In the genomic region with DNA sequence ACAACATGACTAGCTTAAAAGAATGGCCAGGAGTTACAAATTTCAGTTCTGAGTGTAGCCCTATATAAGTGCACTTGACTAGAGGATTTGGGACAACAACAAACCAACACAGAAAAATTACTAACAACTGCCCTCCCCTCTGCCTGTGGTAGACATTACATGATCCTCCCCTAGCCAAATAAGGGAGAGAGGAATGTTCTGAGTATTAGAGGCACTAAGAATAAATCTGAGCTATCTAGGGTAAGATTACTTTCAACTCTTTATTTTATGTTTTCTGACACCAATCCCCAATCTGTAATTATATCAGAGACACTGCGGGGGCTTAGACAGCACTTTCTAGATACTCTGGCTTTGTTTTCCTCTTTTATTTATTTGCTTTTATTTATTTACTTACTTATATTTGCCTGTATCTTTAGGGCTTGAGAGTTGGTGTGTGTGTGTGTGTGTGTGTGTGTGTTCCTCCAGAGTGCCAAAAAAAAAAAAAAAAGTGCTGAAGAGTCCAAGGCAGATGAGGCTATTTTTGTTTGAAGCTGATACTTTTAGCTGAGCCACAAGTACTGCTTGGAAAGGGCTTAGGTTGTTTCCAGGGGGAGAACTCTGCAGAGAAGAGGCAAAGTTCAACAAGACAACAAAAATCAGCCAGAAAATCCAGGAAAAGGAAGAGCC, we compare ENCODE assay signal across 23 mouse cellular contexts. TPM values are rescaled to one million over a fixed set of nuclear protein-coding genes. Genes with fewer than 3 reads are reported as not detected.
DNase-seq lines count a peak whose midpoint lies in the region; ATAC-seq and TF ChIP-seq lines count a peak whose summit lies in the region.
"Had no signal": no experiment of that assay in that cellular context is flagged by ENCODE, and none has a peak within 500 bp of the region (broad histone marks: within the 10 kb centered on the region; RNA-seq: fewer than 3 reads in every experiment).

No protein-coding gene starts in this region.

- TF ChIP-seq CTCF in gastrocnemius, adult 2 months (IDR thresholded peaks at IDR 0.05): no peak

- peak overlapping the region; percentile 78 for H3K4me3 ChIP-seq in gastrocnemius, adult 2 months
- no peak overlapping the region for H3K4me3 ChIP-seq in midbrain, embryonic 16.5 days (ENCODE audit: low read depth, low read length)
- H3K4me3 ChIP-seq in midbrain, embryonic 14.5 days (replicated peaks; ENCODE audit: low read depth, low read length): no peak overlapping the region
- H3K4me3 ChIP-seq in heart, embryonic 15.5 days: peak overlapping the region; percentile 53
- H3K4me3 ChIP-seq: forebrain, embryonic 10.5 days; hindbrain, embryonic 12.5 days; midbrain, embryonic 13.5 days; neural tube, embryonic 15.5 days; stomach, embryonic 15.5 days had no signal

- H3K4me2 ChIP-seq in midbrain, embryonic 16.5 days (ENCODE audit: low read length): no peak overlapping the region
- H3K4me2 ChIP-seq in midbrain, embryonic 14.5 days (ENCODE audit: low read length): no peak overlapping the region
- peak overlapping the region; percentile 27; the same call in 1 of the 2 replicates for H3K4me2 ChIP-seq in heart, embryonic 15.5 days
- H3K4me2 ChIP-seq: hindbrain, embryonic 12.5 days; midbrain, embryonic 13.5 days; neural tube, embryonic 15.5 days; stomach, embryonic 15.5 days had no signal

- no peak for DNase-seq in gastrocnemius, adult 2 months
- no peak for DNase-seq in gastrocnemius, postnatal 36 days
- no peak for DNase-seq in midbrain, embryonic 14.5 days
- DNase-seq in yolk sac, embryonic 10.5 days (ENCODE audit: low spot score): no peak
- DNase-seq in left cerebral cortex, postnatal 14 days (ENCODE audit: low spot score in 2 of 2): no peak
- DNase-seq: adrenal gland, postnatal 36 days; B cell, adult 2 months; cerebellum, adult 2 months; kidney, adult 18-20 months; kidney, postnatal 10 days; liver; right cerebral cortex, postnatal 14 days; thymus, adult 18-20 months had no signal

- peak; percentile 28; the same call in 1 of the 2 replicates for ATAC-seq in midbrain, embryonic 16.5 days
- ATAC-seq in midbrain, embryonic 14.5 days (ENCODE audit: low FRiP score, low TSS enrichment): no peak
- ATAC-seq in heart, embryonic 15.5 days (replicated peaks; ENCODE audit: insufficient number of reproducible peaks, insufficient read depth, low FRiP score, low read depth): peak; percentile 82
- ATAC-seq: lung, postnatal 0 days; midbrain, embryonic 13.5 days had no signal

- no peak overlapping the region for H3K9ac ChIP-seq in midbrain, embryonic 16.5 days (ENCODE audit: low read depth, low read length)
- H3K9ac ChIP-seq in midbrain, embryonic 14.5 days (replicated peaks; ENCODE audit: low read length): no peak overlapping the region
- H3K9ac ChIP-seq in heart, embryonic 15.5 days: peak overlapping the region; percentile 30
- H3K9ac ChIP-seq: hindbrain, embryonic 12.5 days; midbrain, embryonic 13.5 days; neural tube, embryonic 15.5 days; stomach, embryonic 15.5 days had no signal

- H3K27ac ChIP-seq in gastrocnemius, adult 2 months: peak overlapping the region; percentile 95
- H3K27ac ChIP-seq in midbrain, embryonic 16.5 days (ENCODE audit: low read length): no peak overlapping the region
- no peak overlapping the region for H3K27ac ChIP-seq in midbrain, embryonic 14.5 days (replicated peaks; ENCODE audit: low read depth, low read length)
- H3K27ac ChIP-seq in heart, embryonic 15.5 days: peak overlapping the region; percentile 89
- H3K27ac ChIP-seq: forebrain, embryonic 10.5 days; hindbrain, embryonic 12.5 days; midbrain, embryonic 13.5 days; neural tube, embryonic 15.5 days; stomach, embryonic 15.5 days had no signal

- H3K36me3 ChIP-seq in midbrain, embryonic 16.5 days (ENCODE audit: control insufficient read depth, insufficient read depth, low read length): no peaks in the 10 kb centered on the region
- no peaks in the 10 kb centered on the region for H3K36me3 ChIP-seq in midbrain, embryonic 14.5 days (ENCODE audit: control insufficient read depth, insufficient read depth, low read length)
- no peaks in the 10 kb centered on the region for H3K36me3 ChIP-seq in heart, embryonic 15.5 days
- H3K36me3 ChIP-seq: forebrain, embryonic 10.5 days; hindbrain, embryonic 12.5 days; midbrain, embryonic 13.5 days; neural tube, embryonic 15.5 days; stomach, embryonic 15.5 days had no signal

- no peaks in the 10 kb centered on the region for H3K9me3 ChIP-seq in midbrain, embryonic 16.5 days (replicated peaks; ENCODE audit: control insufficient read depth, low read length, poor library complexity, severe bottlenecking)
- no peaks in the 10 kb centered on the region for H3K9me3 ChIP-seq in midbrain, embryonic 14.5 days (ENCODE audit: control insufficient read depth, low read length)
- H3K9me3 ChIP-seq in heart, embryonic 15.5 days (replicated peaks): no peaks in the 10 kb centered on the region
- H3K9me3 ChIP-seq: forebrain, embryonic 10.5 days; hindbrain, embryonic 12.5 days; midbrain, embryonic 13.5 days; neural tube, embryonic 15.5 days; stomach, embryonic 15.5 days had no signal

- H3K27me3 ChIP-seq in midbrain, embryonic 16.5 days (ENCODE audit: control insufficient read depth, insufficient read depth, low read depth, low read length): no peaks in the 10 kb centered on the region
- H3K27me3 ChIP-seq in midbrain, embryonic 14.5 days (ENCODE audit: control insufficient read depth, insufficient read depth, low read length): no peaks in the 10 kb centered on the region
- no peaks in the 10 kb centered on the region for H3K27me3 ChIP-seq in heart, embryonic 15.5 days
- H3K27me3 ChIP-seq: hindbrain, embryonic 12.5 days; midbrain, embryonic 13.5 days; neural tube, embryonic 15.5 days; stomach, embryonic 15.5 days had no signal

- 91% methylated on average over 1 of the region's 1 CpGs for WGBS in midbrain, embryonic 16.5 days
- 95% methylated on average over 1 of the region's 1 CpGs for WGBS in midbrain, embryonic 14.5 days
- WGBS in heart, embryonic 15.5 days: 50% methylated on average over 1 of the region's 1 CpGs

- intact Hi-C loops in gastrocnemius, adult 2 months (cut with DNase I): no loop called here
- intact Hi-C loops in gastrocnemius, postnatal 36 days (cut with DNase I): no loop called here
- intact Hi-C loops in left cerebral cortex, postnatal 14 days (cut with DNase I): no loop called here

- H3K4me1 ChIP-seq in midbrain, embryonic 16.5 days (ENCODE audit: control insufficient read depth, insufficient read depth, low read length): no peaks in the 10 kb centered on the region
- H3K4me1 ChIP-seq in midbrain, embryonic 14.5 days (ENCODE audit: control insufficient read depth, insufficient read depth, low read length): no peaks in the 10 kb centered on the region
- H3K4me1 ChIP-seq in heart, embryonic 15.5 days (replicated peaks): peaks cover 5% of the 10 kb centered on the region
- H3K4me1 ChIP-seq: forebrain, embryonic 10.5 days; hindbrain, embryonic 12.5 days; midbrain, embryonic 13.5 days; neural tube, embryonic 15.5 days; stomach, embryonic 15.5 days had no signal

RNA-seq across cellular contexts. Expression of gene Trdn, which starts 2.7 kb away (rescaled TPM):
- total RNA-seq in gastrocnemius, adult 2 months (2021): 1,000 to 10,000 TPM; 1,230 to 1,409 TPM
- 1,000 to 10,000 TPM; 1,295 to 1,454 TPM for total RNA-seq in gastrocnemius, postnatal 36 days (2021)
- 0.13 TPM in 1 of 2 replicates, not detected in the other for polyA plus RNA-seq in midbrain, embryonic 16.5 days (2015; fragmentation: Nextera tagmentation; extraction: Ambion mirVana)
- 0.34 TPM in 1 of 2 replicates, not detected in the other for polyA plus RNA-seq in midbrain, embryonic 14.5 days (2014; fragmentation: Nextera tagmentation; extraction: Ambion mirVana)
- polyA plus RNA-seq in heart, embryonic 15.5 days (2015; fragmentation: Nextera tagmentation; extraction: Ambion mirVana): 196 and 308 TPM in 2 replicates
- under 1 TPM; 0.33 to 0.36 TPM for total RNA-seq in left cerebral cortex, postnatal 14 days (2021)
- total RNA-seq: adrenal gland, postnatal 36 days; layer of hippocampus, postnatal 25 days; megakaryocyte progenitor cell, adult 5-6 weeks had no signal
- polyA plus RNA-seq: forebrain, embryonic 10.5 days; midbrain, embryonic 13.5 days had no signal

Comparison
In these comparisons a context has a peak if more than half of its experiments do, and no peak if none do; other contexts are left out.
1. H3K27ac ChIP-seq: peak in gastrocnemius, adult 2 months (single experiment) and heart, embryonic 15.5 days (single experiment); none in midbrain, embryonic 16.5 days (single experiment) and midbrain, embryonic 14.5 days (single experiment).
2. H3K4me3 ChIP-seq: peak in gastrocnemius, adult 2 months (single experiment) and heart, embryonic 15.5 days (single experiment); none in midbrain, embryonic 16.5 days (single experiment) and midbrain, embryonic 14.5 days (single experiment).
3. RNA of gene Trdn, which starts 2.7 kb away (total RNA-seq): 1,295 to 1,454 TPM in gastrocnemius, postnatal 36 days and 1,230 to 1,409 TPM in gastrocnemius, adult 2 months; 0.33 to 0.36 TPM in left cerebral cortex, postnatal 14 days; every median in the first group is over 100 times any median in the second.